Mouse (Mus musculus) liver, postnatal 0 days (tissue): ENCODE results near the gene Slc16a12. TPM values are rescaled to one million over a fixed set of nuclear protein-coding genes. Genes with fewer than 3 reads are reported as not detected.

Source experiments
- ATAC-seq: fragments of 200-750 bp; cut with Nextera tagmentation; 2 replicates; pipeline ENCODE4 v1.8.0; 2017; ENCODE audit warnings: mild to moderate bottlenecking, moderate library complexity
- DNase-seq: peaks from one replicate; pipeline ENCODE4 v3.0.0-alpha.2; 2016
- H3K27ac ChIP-seq: fragments of 300-500 bp; sonication (generic); 2 replicates; pipeline ENCODE4 v1.5.1; 2014; ENCODE audit warnings: antibody characterized with exemption, moderate library complexity, mild to moderate bottlenecking, low read depth
- H3K27me3 ChIP-seq: fragments of 300-500 bp; sonication (generic); 2 replicates; pipeline ENCODE4 v1.6.1; 2014; ENCODE audit warnings: low read length, control low read depth, mixed read lengths; ENCODE audit not compliant: insufficient read depth
- H3K36me3 ChIP-seq: fragments of 300-500 bp; sonication (generic); replicated peaks from 2 replicates; pipeline ENCODE4 v1.6.1; 2014; ENCODE audit warnings: mild to moderate bottlenecking, control low read depth, low read length, moderate library complexity, mixed read lengths; ENCODE audit not compliant: insufficient read depth
- H3K4me1 ChIP-seq: fragments of 300-500 bp; sonication (generic); 2 replicates; pipeline ENCODE4 v1.6.1; 2014; ENCODE audit warnings: antibody characterized with exemption, mild to moderate bottlenecking, control low read depth; ENCODE audit not compliant: insufficient read depth
- H3K4me2 ChIP-seq: fragments of 300-500 bp; sonication (generic); 2 replicates; pipeline ENCODE4 v1.6.1; 2014; ENCODE audit warnings: low read depth, mild to moderate bottlenecking, low read length, moderate library complexity, mixed read lengths
- H3K4me3 ChIP-seq: fragments of 300-500 bp; sonication (generic); 2 replicates; pipeline ENCODE4 v1.5.1; 2014; ENCODE audit warnings: low read depth, low read length
- H3K9ac ChIP-seq: fragments of 300-500 bp; sonication (generic); replicated peaks from 2 replicates; pipeline ENCODE4 v1.6.1; 2014; ENCODE audit warnings: mild to moderate bottlenecking, moderate library complexity
- H3K9me3 ChIP-seq: fragments of 300-500 bp; sonication (generic); 2 replicates; pipeline ENCODE4 v1.6.1; 2016; ENCODE audit warnings: mild to moderate bottlenecking, control low read depth, low read length, mixed read lengths
- CTCF ChIP-seq: sonication (generic); IDR thresholded peaks from 2 replicates; pipeline ENCODE4 v1.5.1; 2016; ENCODE audit warnings: antibody characterized with exemption, low read depth
- EP300 ChIP-seq: IDR thresholded peaks from 2 replicates; pipeline ENCODE4 v1.6.1; 2016; ENCODE audit warnings: antibody characterized with exemption, low read depth, mild to moderate bottlenecking
- WGBS: fragments of 180-500 bp; shearing (Covaris S2); extraction: QIAGEN DNeasy Blood & Tissue Kit; methylation state at CpG from one replicate; pipeline ENCODE4 v1.1.7; 2014; ENCODE audit not compliant: insufficient replicate concordance; 5-methylcytosine and 5-hydroxymethylcytosine counted together
- microRNA-seq: library from miRNA; unstranded; fragments of <30 nt; microRNA quantifications from one replicate; pipeline ENCODE4, GENCODE M21; 2016
- polyA plus RNA-seq: library from polyadenylated mRNA; unstranded; fragments of >200 nt; fragmentation: Nextera tagmentation; extraction: Ambion mirVana; gene quantifications from 2 replicates; pipeline ENCODE4 v1.2.1, GENCODE M21; 2015

The Slc16a12 gene
- polyA plus RNA-seq, 1 experiment from 2014 or later: 22.6 TPM

DNA sequence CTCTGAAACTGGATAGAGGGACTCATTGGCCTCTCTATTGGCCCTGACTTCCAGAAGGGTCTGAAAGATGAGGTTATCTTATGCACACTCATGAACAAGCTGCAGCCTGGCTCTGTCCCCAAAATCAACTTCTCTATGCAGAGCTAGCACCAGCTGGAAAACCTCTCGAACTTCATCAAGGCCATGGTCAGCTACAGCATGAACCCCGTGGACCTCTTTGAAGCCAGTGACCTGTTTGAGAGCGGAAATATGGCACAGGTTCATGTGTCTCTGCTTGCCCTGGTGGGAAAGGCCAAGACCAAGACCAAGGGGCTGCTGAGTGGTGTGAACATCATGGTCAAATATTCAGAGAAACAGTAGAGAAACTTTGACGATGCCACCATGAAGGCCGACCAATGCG is 123.3 kb downstream of the Slc16a12 start:
- DNase-seq (no peak), ATAC-seq (no peak)
- 87% methylated on average over 6 of the region's 6 CpGs for WGBS
- Histone ChIP-seq H3K27me3 (no peaks in the 10 kb centered on the region), H3K27ac (no peak overlapping the region), H3K36me3 (no peaks in the 10 kb centered on the region), H3K9me3 (no peaks in the 10 kb centered on the region), H3K4me1 (no peaks in the 10 kb centered on the region), H3K4me2 (no peak overlapping the region), H3K4me3 (no peak overlapping the region), H3K9ac (no peak overlapping the region)
- no peak for TF ChIP-seq CTCF
- TF ChIP-seq EP300: no peak

DNA sequence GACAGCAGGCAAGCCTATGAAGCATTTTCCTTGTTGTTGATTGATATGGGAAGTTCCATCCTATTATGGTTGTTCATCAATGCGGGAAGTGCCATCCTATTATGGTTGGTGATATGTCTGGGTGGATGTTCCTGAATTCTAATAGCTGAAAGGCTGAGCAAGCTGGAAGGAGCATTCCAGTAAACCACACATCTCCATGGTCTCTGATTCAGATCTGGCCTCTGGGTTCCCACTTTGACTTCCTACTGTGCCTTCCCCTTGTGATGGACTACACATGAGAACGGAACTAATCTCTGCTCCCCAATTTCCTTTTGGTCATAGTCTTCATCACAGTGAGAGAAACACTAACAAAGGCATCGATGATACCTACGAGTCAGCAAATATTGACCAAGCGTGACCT is 126.2 kb downstream of the Slc16a12 start:
- H3K36me3 ChIP-seq: no peaks in the 10 kb centered on the region
- DNase-seq (no peak), ATAC-seq (no peak)
- H3K9me3 ChIP-seq: no peaks in the 10 kb centered on the region
- 70% methylated on average over 5 of the region's 5 CpGs for WGBS
- no peaks in the 10 kb centered on the region for H3K4me1 ChIP-seq
- no peak overlapping the region for H3K27ac ChIP-seq
- no peak overlapping the region for H3K4me3 ChIP-seq
- no peak overlapping the region for H3K4me2 ChIP-seq
- TF ChIP-seq EP300 (no peak), CTCF (no peak)
- no peak overlapping the region for H3K9ac ChIP-seq
- no peaks in the 10 kb centered on the region for H3K27me3 ChIP-seq

Small RNA genes lying within 50 kb of the gene (microRNA-seq; reads per million reads assigned to microRNA genes)
- not detected for gene Gm27476

Other genes with a start within 250 kb of the Slc16a12 start
- 139 and 144 TPM in 2 replicates for gene Lipa, start 219.8 kb downstream of the Slc16a12 start, polyA plus RNA-seq
- gene Ifit2, start 196.6 kb downstream of the Slc16a12 start, polyA plus RNA-seq: 3.5 and 3.7 TPM in 2 replicates
- gene Ifit3, start 163.8 kb downstream of the Slc16a12 start, polyA plus RNA-seq: 10.1 and 11.7 TPM in 2 replicates
- 0.75 TPM in 2 replicates for gene Ifit1bl1, start 145.3 kb downstream of the Slc16a12 start, polyA plus RNA-seq
- 2.2 and 2.7 TPM in 2 replicates for gene Ifit3b, start 139.3 kb downstream of the Slc16a12 start, polyA plus RNA-seq
- 0.12 and 0.15 TPM in 2 replicates for gene Ifit1bl2, start 106.5 kb downstream of the Slc16a12 start, polyA plus RNA-seq
- gene Ifit1, start 106.4 kb downstream of the Slc16a12 start, polyA plus RNA-seq: 6.6 and 8.4 TPM in 2 replicates
- gene Pank1, start 132.2 kb upstream of the Slc16a12 start, polyA plus RNA-seq: 44.5 and 48.4 TPM in 2 replicates
- 13.9 and 18.0 TPM in 2 replicates for gene Kif20b, start 175.1 kb upstream of the Slc16a12 start, polyA plus RNA-seq